ENCODE assay signal across 15 mouse cellular contexts in the genomic region with DNA sequence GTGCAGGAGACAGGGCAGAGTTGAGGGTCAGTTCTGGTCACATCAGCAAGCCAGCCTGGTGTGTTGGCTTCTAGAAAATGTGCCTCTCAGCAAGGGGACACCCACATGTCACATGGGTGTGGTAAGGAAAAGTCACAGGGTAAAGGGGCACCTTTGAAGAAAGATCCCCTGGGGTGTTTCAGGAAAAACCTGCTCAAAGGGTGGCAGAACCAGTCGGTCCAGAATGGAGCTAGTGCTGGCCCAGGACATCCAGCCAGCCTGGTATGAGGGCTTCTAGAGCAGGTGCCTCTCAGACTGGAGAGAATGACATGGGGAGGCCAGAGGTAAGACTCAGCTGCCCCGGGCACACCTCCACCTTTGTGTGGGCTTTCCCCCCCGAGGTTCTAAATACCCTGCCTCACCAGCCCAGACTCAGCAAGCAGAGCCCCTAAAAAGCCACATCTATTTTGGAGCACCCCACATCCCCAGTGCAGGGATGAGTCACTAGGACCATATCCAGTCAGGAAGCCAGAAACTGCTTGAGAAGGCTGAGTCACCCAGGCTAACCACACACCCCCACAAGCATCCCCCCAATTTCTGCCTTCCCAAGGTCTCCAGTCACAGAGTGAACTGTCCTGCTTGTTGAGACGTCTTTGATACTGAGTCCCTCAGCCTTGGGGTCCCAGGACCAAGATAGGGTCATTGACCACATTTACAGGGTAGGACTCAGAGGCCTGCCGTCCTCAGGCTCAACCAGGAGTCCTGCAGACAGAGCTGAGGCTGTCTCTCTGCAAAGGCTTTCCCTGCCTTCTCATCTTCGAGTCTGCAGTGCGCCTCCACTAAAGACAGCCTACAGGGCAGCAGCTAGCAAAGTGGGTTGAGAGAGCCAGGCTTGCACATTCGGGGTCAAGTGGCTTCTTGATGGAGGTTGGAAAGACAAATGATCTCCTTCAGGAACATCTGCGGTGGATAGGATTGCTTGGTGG. TPM values are rescaled to one million over a fixed set of nuclear protein-coding genes. Genes with fewer than 3 reads are reported as not detected.
DNase-seq lines count a peak whose midpoint lies in the region; ATAC-seq and TF ChIP-seq lines count a peak whose summit lies in the region.
"Had no signal": no experiment of that assay in that cellular context is flagged by ENCODE, and none has a peak within 500 bp of the region (broad histone marks: within the 10 kb centered on the region; RNA-seq: fewer than 3 reads in every experiment).

No protein-coding gene starts in this region.

- H3K4me1 ChIP-seq in kidney, postnatal 0 days (replicated peaks; ENCODE audit: insufficient read depth, low read length), result no peaks in the 10 kb centered on the region

- H3K9me3 ChIP-seq in kidney, postnatal 0 days (replicated peaks; ENCODE audit: low read length), result no peaks in the 10 kb centered on the region
- H3K9me3 ChIP-seq: forebrain, embryonic 10.5 days had no signal

- H3K4me2 ChIP-seq in kidney, postnatal 0 days (ENCODE audit: low read length), result no peak overlapping the region
- H3K4me2 ChIP-seq: hindbrain, embryonic 14.5 days had no signal

- H3K27ac ChIP-seq in kidney, postnatal 0 days, result no peak overlapping the region
- H3K27ac ChIP-seq: forebrain, embryonic 10.5 days; hindbrain, embryonic 14.5 days had no signal

- peak; percentile 66; the same call in 1 of the 2 replicates for ATAC-seq in kidney, postnatal 0 days (replicated peaks; ENCODE audit: low FRiP score, low read depth)

- DNase-seq in layer of hippocampus, adult 9-11 months, result peak; percentile 69
- DNase-seq in layer of hippocampus, postnatal 25 days (ENCODE audit: extremely low spot score in 1 of 2, low spot score in 1 of 2), result no peak
- DNase-seq in urinary bladder, postnatal 25 days (ENCODE audit: low spot score), result peak; percentile 60
- no peak for DNase-seq in urinary bladder, postnatal 4 days (ENCODE audit: low spot score in 2 of 2)
- DNase-seq in kidney, postnatal 0 days (ENCODE audit: low spot score), result no peak
- DNase-seq in thymus, postnatal 0 days (ENCODE audit: low spot score), result no peak
- DNase-seq in spleen, postnatal 4 days (ENCODE audit: low spot score in 2 of 2), result no peak
- DNase-seq in cerebellum, postnatal 4 days (ENCODE audit: low spot score in 2 of 2), result no peak
- DNase-seq: cerebellum, adult 2 months; heart, adult 11 months had no signal

- WGBS in kidney, postnatal 0 days, result 69% methylated on average over 9 of the region's 9 CpGs

- H3K9ac ChIP-seq in kidney, postnatal 0 days (ENCODE audit: low read depth, low read length), result no peak overlapping the region
- H3K9ac ChIP-seq: hindbrain, embryonic 14.5 days had no signal

- TF ChIP-seq CTCF in kidney, postnatal 0 days (IDR thresholded peaks at IDR 0.05; ENCODE audit: low read depth), result no peak

- no peaks in the 10 kb centered on the region for H3K36me3 ChIP-seq in kidney, postnatal 0 days (ENCODE audit: insufficient read depth, low read length)
- H3K36me3 ChIP-seq: forebrain, embryonic 10.5 days had no signal

- no peak overlapping the region for H3K4me3 ChIP-seq in kidney, postnatal 0 days (replicated peaks; ENCODE audit: low read depth, low read length)
- H3K4me3 ChIP-seq: forebrain, embryonic 10.5 days had no signal

- H3K27me3 ChIP-seq in kidney, postnatal 0 days (ENCODE audit: insufficient read depth, low read length), result no peaks in the 10 kb centered on the region

RNA-seq across cellular contexts. Expression of a gene that starts 4.6 kb away (rescaled TPM):
- under 1 TPM; 0.79 to 0.92 TPM for total RNA-seq in layer of hippocampus, postnatal 25 days (2021)
- not detected in 2 replicates for polyA plus RNA-seq in kidney, postnatal 0 days (2015; fragmentation: Nextera tagmentation; extraction: Ambion mirVana)
- not detected in 2 replicates for polyA plus RNA-seq in thymus, postnatal 0 days (2015; fragmentation: Nextera tagmentation; extraction: Ambion mirVana)
- total RNA-seq: adrenal gland, adult 18-20 months; neutrophil, adult 5-6 weeks had no signal
- polyA plus RNA-seq: forebrain, embryonic 10.5 days; hindbrain, embryonic 14.5 days; limb, embryonic 11.5 days had no signal

RNA-seq across cellular contexts. Expression of a gene that starts 20.5 kb away (rescaled TPM):
- 10 to 100 TPM; 32.8 to 38.5 TPM for total RNA-seq in layer of hippocampus, postnatal 25 days (2021)
- polyA plus RNA-seq in kidney, postnatal 0 days (2015; fragmentation: Nextera tagmentation; extraction: Ambion mirVana), result 33.7 and 35.1 TPM in 2 replicates
- polyA plus RNA-seq in thymus, postnatal 0 days (2015; fragmentation: Nextera tagmentation; extraction: Ambion mirVana), result 41.0 and 41.7 TPM in 2 replicates

Comparison
In these comparisons a context has a peak if more than half of its experiments do, and no peak if none do; other contexts are left out.
1. DNase-seq: peak in layer of hippocampus, adult 9-11 months (single experiment) and urinary bladder, postnatal 25 days (single experiment); none in layer of hippocampus, postnatal 25 days (0 of 2), urinary bladder, postnatal 4 days (0 of 2), kidney, postnatal 0 days (single experiment), thymus, postnatal 0 days (single experiment), spleen, postnatal 4 days (0 of 2) and cerebellum, postnatal 4 days (0 of 2).